Mouse (Mus musculus) midbrain, embryonic 13.5 days (tissue): ENCODE results near the gene Avpr1b. TPM values are rescaled to one million over a fixed set of nuclear protein-coding genes. Genes with fewer than 3 reads are reported as not detected.
"Not testable (repeated sequence)": the region's sequence is repeated elsewhere in the genome, so short reads cannot be mapped to it uniquely, and the experiment has no call there.

Source experiments
- ATAC-seq: fragments of 200-750 bp; cut with Nextera tagmentation; 2 replicates; pipeline ENCODE4 v1.8.0; 2017; ENCODE audit warnings: mild to moderate bottlenecking, moderate TSS enrichment, moderate library complexity
- H3K27ac ChIP-seq: fragments of 300-500 bp; sonication (generic); 2 replicates; pipeline ENCODE4 v1.5.1; 2015; ENCODE audit warnings: inconsistent platforms, mild to moderate bottlenecking, moderate library complexity
- H3K27me3 ChIP-seq: fragments of 300-500 bp; sonication (generic); 2 replicates; pipeline ENCODE4 v1.6.1; 2015; ENCODE audit warnings: mild to moderate bottlenecking, inconsistent platforms
- H3K36me3 ChIP-seq: fragments of 300-500 bp; sonication (generic); 2 replicates; pipeline ENCODE4 v1.6.1; 2015; ENCODE audit warnings: mild to moderate bottlenecking, inconsistent platforms
- H3K4me1 ChIP-seq: fragments of 300-500 bp; sonication (generic); replicated peaks from 2 replicates; pipeline ENCODE4 v1.6.1; 2015; ENCODE audit warnings: inconsistent platforms
- H3K4me2 ChIP-seq: fragments of 300-500 bp; sonication (generic); replicated peaks from 2 replicates; pipeline ENCODE4 v1.6.1; 2015; ENCODE audit warnings: moderate library complexity, mild to moderate bottlenecking, inconsistent platforms
- H3K4me3 ChIP-seq: fragments of 300-500 bp; sonication (generic); replicated peaks from 2 replicates; pipeline ENCODE4 v1.5.1; 2015; ENCODE audit warnings: mild to moderate bottlenecking, inconsistent platforms
- H3K9ac ChIP-seq: fragments of 300-500 bp; sonication (generic); replicated peaks from 2 replicates; pipeline ENCODE4 v1.6.1; 2015; ENCODE audit warnings: mild to moderate bottlenecking, inconsistent platforms
- H3K9me3 ChIP-seq: fragments of 300-500 bp; sonication (generic); 2 replicates; pipeline ENCODE4 v1.6.1; 2016; ENCODE audit warnings: mild to moderate bottlenecking, inconsistent platforms
- WGBS: fragments of 180-500 bp; shearing (Covaris S2); methylation state at CpG from one replicate; pipeline ENCODE4 v1.1.7; 2015; 5-methylcytosine and 5-hydroxymethylcytosine counted together
- polyA plus RNA-seq: library from polyadenylated mRNA; unstranded; fragments of >200 nt; fragmentation: Nextera tagmentation; extraction: Ambion mirVana; gene quantifications from 2 replicates; pipeline ENCODE4 v1.2.1, GENCODE M21; 2015

Avpr1b gene
- polyA plus RNA-seq, 1 experiment from 2014 or later, result not detected

GRCm38 (mm10) chr1:131624175-131624835 is 25.3 kb downstream of the Avpr1b start:
- WGBS, result 62% methylated on average over 3 of the region's 3 CpGs
- Histone ChIP-seq H3K27ac (no peak overlapping the region), H3K27me3 (no peaks in the 10 kb centered on the region), H3K9ac (no peak overlapping the region), H3K4me1 (no peaks in the 10 kb centered on the region), H3K36me3 (no peaks in the 10 kb centered on the region), H3K4me3 (no peak overlapping the region), H3K4me2 (no peak overlapping the region), H3K9me3 (peaks cover 6% of the 10 kb centered on the region; the same call in 1 of the 2 replicates)
- ATAC-seq, result no peak

- Histone ChIP-seq H3K36me3 (no peaks in the 10 kb centered on the region), H3K4me2 (no peak overlapping the region), H3K27me3 (no peaks in the 10 kb centered on the region), H3K9me3 (no peaks in the 10 kb centered on the region), H3K4me3 (no peak overlapping the region), H3K27ac (no peak overlapping the region), H3K4me1 (no peaks in the 10 kb centered on the region), H3K9ac (no peak overlapping the region)
- WGBS, result 86% methylated on average over 6 of the region's 6 CpGs
- no peak for ATAC-seq
Measured at GRCm38 (mm10) chr1:131626200-131626599, 27.2 kb downstream of the Avpr1b start.

- not testable (repeated sequence) for H3K36me3 ChIP-seq, H3K9ac ChIP-seq, H3K4me3 ChIP-seq, H3K4me2 ChIP-seq, ATAC-seq, H3K27ac ChIP-seq, H3K27me3 ChIP-seq, H3K4me1 ChIP-seq, H3K9me3 ChIP-seq
- WGBS, result 58% methylated on average over 6 of the region's 6 CpGs
Measured at GRCm38 (mm10) chr1:131632216-131632615, 33.2 kb downstream of the Avpr1b start.

- Histone ChIP-seq H3K4me2 (no peak overlapping the region), H3K4me1 (no peaks in the 10 kb centered on the region), H3K4me3 (no peak overlapping the region), H3K9ac (no peak overlapping the region), H3K27ac (no peak overlapping the region), H3K27me3 (no peaks in the 10 kb centered on the region), H3K9me3 (no peaks in the 10 kb centered on the region), H3K36me3 (no peaks in the 10 kb centered on the region)
- no peak for ATAC-seq
Measured at GRCm38 (mm10) chr1:131634495-131634894, 35.5 kb downstream of the Avpr1b start.

GRCm38 (mm10) chr1:131637791-131638540 is 38.9 kb downstream of the Avpr1b start, which contains the start of gene Ctse:
Gene Ctse, plus strand, starts transcription at chr1:131638306.
- Histone ChIP-seq H3K27me3 (no peaks in the 10 kb centered on the region), H3K36me3 (no peaks in the 10 kb centered on the region), H3K4me2 (no peak within 1 kb of the TSS), H3K4me3 (no peak within 1 kb of the TSS), H3K27ac (no peak within 1 kb of the TSS), H3K4me1 (no peaks in the 10 kb centered on the region), H3K9me3 (no peaks in the 10 kb centered on the region), H3K9ac (no peak within 1 kb of the TSS)
- ATAC-seq, result no peak
- 90% methylated on average over 9 of the region's 9 CpGs for WGBS

GRCm38 (mm10) chr1:131638541-131639421 is 39.7 kb downstream of the Avpr1b start:
- Histone ChIP-seq H3K36me3 (no peaks in the 10 kb centered on the region), H3K4me3 (no peak overlapping the region), H3K27me3 (no peaks in the 10 kb centered on the region), H3K9me3 (no peaks in the 10 kb centered on the region), H3K4me1 (no peaks in the 10 kb centered on the region), H3K9ac (no peak overlapping the region), H3K4me2 (no peak overlapping the region), H3K27ac (no peak overlapping the region)
- WGBS, result 87% methylated on average over 9 of the region's 9 CpGs
- ATAC-seq, result no peak

DNA sequence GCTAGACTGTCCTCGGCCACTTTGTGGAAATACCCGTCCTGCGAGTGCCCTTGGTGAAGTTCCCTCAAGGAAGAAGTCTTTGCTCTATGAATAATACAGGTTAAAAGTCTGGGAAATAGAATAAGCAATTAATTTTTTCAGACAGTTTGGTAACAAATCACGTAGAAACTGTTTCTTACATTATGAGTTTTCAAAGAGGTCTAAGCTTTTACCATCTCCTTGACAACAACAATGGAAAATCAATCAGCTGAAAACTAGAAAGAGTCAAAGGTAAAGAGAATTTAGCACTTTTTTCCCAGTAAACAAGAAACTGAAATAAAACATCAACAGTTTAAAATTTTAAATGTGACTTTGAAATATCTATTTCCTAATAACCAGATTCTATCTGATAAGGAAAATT is 41.0 kb downstream of the Avpr1b start:
- ATAC-seq, result no peak
- Histone ChIP-seq H3K27ac (no peak overlapping the region), H3K4me3 (no peak overlapping the region), H3K4me1 (no peaks in the 10 kb centered on the region), H3K27me3 (no peaks in the 10 kb centered on the region), H3K9ac (no peak overlapping the region), H3K36me3 (no peaks in the 10 kb centered on the region), H3K4me2 (no peak overlapping the region), H3K9me3 (no peaks in the 10 kb centered on the region)
- 89% methylated on average over 4 of the region's 4 CpGs for WGBS

GRCm38 (mm10) chr1:131641565-131641964 is 42.5 kb downstream of the Avpr1b start:
- no peak overlapping the region for H3K4me2 ChIP-seq
- no peak overlapping the region for H3K9ac ChIP-seq
- H3K4me3 ChIP-seq, result no peak overlapping the region
- no peaks in the 10 kb centered on the region for H3K4me1 ChIP-seq
- ATAC-seq, result no peak
- no peaks in the 10 kb centered on the region for H3K36me3 ChIP-seq
- H3K27me3 ChIP-seq, result no peaks in the 10 kb centered on the region
- WGBS, result 94% methylated on average over 13 of the region's 13 CpGs
- no peaks in the 10 kb centered on the region for H3K9me3 ChIP-seq
- H3K27ac ChIP-seq, result no peak overlapping the region

DNA sequence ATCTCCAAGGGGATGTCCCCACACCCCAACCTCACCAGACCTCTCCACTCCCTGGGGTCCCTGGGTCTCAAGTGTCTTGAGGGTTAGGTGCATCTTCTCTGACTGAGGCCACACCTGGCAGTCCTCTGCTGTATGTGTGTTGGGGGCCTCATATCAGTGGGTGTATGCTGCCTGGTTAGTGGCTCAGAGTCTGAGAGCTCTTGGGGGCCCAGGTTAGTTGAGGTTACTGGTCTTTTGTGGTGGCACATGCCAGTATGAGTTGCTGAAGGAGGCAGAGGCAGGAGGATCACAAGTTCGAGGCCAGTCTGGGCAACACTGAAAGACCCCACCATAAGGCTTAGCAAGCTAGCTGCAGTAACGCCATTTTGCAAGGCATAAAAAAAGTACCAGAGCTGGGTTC is 43.2 kb downstream of the Avpr1b start:
- Histone ChIP-seq H3K27me3 (no peaks in the 10 kb centered on the region), H3K27ac (no peak overlapping the region), H3K9ac (no peak overlapping the region), H3K4me2 (no peak overlapping the region), H3K9me3 (no peaks in the 10 kb centered on the region), H3K4me3 (no peak overlapping the region), H3K4me1 (no peaks in the 10 kb centered on the region), H3K36me3 (no peaks in the 10 kb centered on the region)
- 92% methylated on average over 2 of the region's 2 CpGs for WGBS
- ATAC-seq, result no peak

GRCm38 (mm10) chr1:131652670-131653443 is 53.8 kb downstream of the Avpr1b start:
- WGBS, result 78% methylated on average over 12 of the region's 12 CpGs
- Histone ChIP-seq H3K9ac (no peak overlapping the region), H3K4me2 (no peak overlapping the region), H3K36me3 (no peaks in the 10 kb centered on the region), H3K4me1 (peaks cover 7% of the 10 kb centered on the region), H3K4me3 (no peak overlapping the region), H3K9me3 (no peaks in the 10 kb centered on the region), H3K27ac (no peak overlapping the region), H3K27me3 (no peaks in the 10 kb centered on the region)
- ATAC-seq, result no peak

DNA sequence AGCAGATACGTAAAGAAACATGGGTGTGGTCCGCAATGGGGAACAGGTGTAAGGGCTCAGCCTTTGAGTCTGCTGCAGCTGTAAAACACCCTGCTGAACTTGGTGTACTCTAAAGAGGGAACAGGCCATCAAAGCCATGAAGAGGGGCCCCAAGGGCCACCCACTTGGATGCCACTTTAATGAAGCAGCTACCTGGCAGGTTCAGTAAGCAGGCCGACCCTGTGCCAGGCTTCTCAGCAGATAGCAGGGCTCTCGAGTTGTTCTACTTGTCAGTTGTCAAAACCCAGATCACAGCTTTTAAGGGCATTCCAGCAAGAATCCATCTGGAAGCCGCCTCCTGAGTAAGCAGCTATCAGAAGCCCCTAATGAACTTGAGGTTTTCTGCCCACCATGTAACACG is 56.6 kb downstream of the Avpr1b start:
- Histone ChIP-seq H3K27ac (no peak overlapping the region), H3K36me3 (no peaks in the 10 kb centered on the region), H3K4me1 (peaks cover 7% of the 10 kb centered on the region), H3K9me3 (no peaks in the 10 kb centered on the region), H3K9ac (no peak overlapping the region), H3K27me3 (no peaks in the 10 kb centered on the region), H3K4me2 (no peak overlapping the region), H3K4me3 (no peak overlapping the region)
- 92% methylated on average over 6 of the region's 6 CpGs for WGBS
- no peak for ATAC-seq
